Mouse (Mus musculus) liver, adult 2 months (tissue): ENCODE measurements at regions not wholly inside any gene's neighbourhood (a gene's known extent, or its start where the extent isn't known, plus 50 kb on each side); places are given as distances from the start of the nearest gene placed in this dataset.

ENCODE experiments used
- DNase-seq: peaks from one replicate; pipeline ENCODE4 v3.0.0-alpha.2; 2011; ENCODE audit warnings: low read depth, low spot score; ENCODE audit errors: extremely low read depth
- H3K27ac ChIP-seq: fragments of 200-500 bp; replicated peaks from 2 replicates; pipeline ENCODE4 v1.5.1; 2012; ENCODE audit warnings: low read depth, mild to moderate bottlenecking, control low read depth, inconsistent platforms, low read length; ENCODE audit not compliant: insufficient read depth
- H3K27me3 ChIP-seq: fragments of 200-500 bp; 2 replicates; pipeline ENCODE4 v1.6.1; 2012; ENCODE audit warnings: mild to moderate bottlenecking, moderate library complexity, low read length, inconsistent platforms; ENCODE audit not compliant: control insufficient read depth, insufficient read depth
- H3K36me3 ChIP-seq: fragments of 200-500 bp; 2 replicates; pipeline ENCODE4 v1.6.1; 2012; ENCODE audit warnings: low read length, inconsistent platforms; ENCODE audit not compliant: control insufficient read depth, insufficient read depth
- H3K4me1 ChIP-seq: fragments of 200-500 bp; 2 replicates; pipeline ENCODE4 v1.6.1; 2011; ENCODE audit warnings: low read length; ENCODE audit not compliant: control insufficient read depth, insufficient read depth
- H3K4me3 ChIP-seq: fragments of 200-500 bp; 2 replicates; pipeline ENCODE4 v1.5.1; 2011; ENCODE audit warnings: low read depth, mild to moderate bottlenecking, control low read depth, low read length, moderate library complexity; ENCODE audit not compliant: insufficient read depth
- H3K79me2 ChIP-seq: fragments of 200-500 bp; 2 replicates; pipeline ENCODE4 v1.6.1; 2012; ENCODE audit warnings: inconsistent platforms, mild to moderate bottlenecking, low read length, moderate library complexity; ENCODE audit not compliant: control insufficient read depth, insufficient read depth
- H3K9ac ChIP-seq: fragments of 200-500 bp; 2 replicates; pipeline ENCODE4 v1.6.1; 2012; ENCODE audit warnings: low read depth, mild to moderate bottlenecking, control low read depth, inconsistent platforms, low read length
- CTCF ChIP-seq: fragments of 200-500 bp; IDR thresholded peaks from 2 replicates; pipeline ENCODE4 v1.5.1; 2011; ENCODE audit warnings: low read depth, low read length, control low read depth
- POLR2A ChIP-seq: fragments of 200-500 bp; IDR thresholded peaks from 2 replicates; pipeline ENCODE4 v1.6.1; 2011; ENCODE audit warnings: low read length, control low read depth; ENCODE audit not compliant: insufficient read depth; ENCODE audit errors: extremely low read depth
- WGBS: fragments of 180-500 bp; shearing (Covaris S2); methylation state at CpG from one replicate; pipeline ENCODE4 v1.1.7; 2018; 5-methylcytosine and 5-hydroxymethylcytosine counted together

DNA sequence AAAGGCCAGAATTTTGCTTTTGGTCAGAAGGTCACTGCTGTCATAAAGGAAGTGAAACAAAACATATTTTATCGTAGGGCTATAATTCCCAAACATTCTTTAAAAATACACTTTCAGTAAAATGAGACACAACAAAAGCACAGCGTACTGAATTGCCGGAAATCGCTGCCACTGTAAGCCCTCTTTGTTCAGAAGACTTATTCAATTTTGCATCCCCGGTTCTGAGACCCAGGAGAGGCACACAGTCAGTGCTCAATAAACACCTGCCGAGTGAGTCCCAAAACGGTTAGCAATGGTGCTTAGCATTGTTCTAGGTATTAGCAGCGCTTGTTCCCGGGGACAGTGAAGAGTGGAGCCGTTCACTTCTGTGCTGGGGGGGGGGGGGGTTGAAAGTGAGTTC, 72.9 kb upstream of the Lmo2 start:
- Histone ChIP-seq H3K36me3 (no peaks in the 10 kb centered on the region), H3K27me3 (no peaks in the 10 kb centered on the region), H3K27ac (no peak overlapping the region), H3K4me3 (no peak overlapping the region), H3K79me2 (no peaks in the 10 kb centered on the region), H3K9ac (no peak overlapping the region), H3K4me1 (no peaks in the 10 kb centered on the region)
- 71% methylated on average over 10 of the region's 10 CpGs for WGBS
- TF ChIP-seq POLR2A (no peak), CTCF (no peak)
- no peak for DNase-seq

DNA sequence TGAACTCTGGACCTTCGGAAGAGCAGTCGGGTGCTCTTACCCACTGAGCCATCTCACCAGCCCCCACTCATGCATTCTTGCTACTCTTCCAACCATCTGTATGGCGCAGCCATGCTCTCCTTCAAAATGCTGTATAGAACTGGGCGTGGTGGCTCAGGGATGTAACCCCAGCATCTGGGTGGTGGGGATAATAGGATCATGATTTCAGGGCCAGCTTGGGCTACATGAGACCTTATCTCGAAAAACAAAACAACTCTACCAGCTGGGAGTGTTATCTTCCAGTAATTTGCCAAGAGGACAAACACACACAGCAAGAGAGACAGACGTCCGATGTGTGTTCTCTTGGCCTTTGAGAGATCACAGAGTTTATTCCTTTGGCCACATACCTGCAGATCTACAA, 69.8 kb upstream of the Lmo2 start:
- TF ChIP-seq POLR2A (no peak), CTCF (no peak)
- Histone ChIP-seq H3K9ac (no peak overlapping the region), H3K79me2 (no peaks in the 10 kb centered on the region), H3K27me3 (no peaks in the 10 kb centered on the region), H3K4me3 (no peak overlapping the region), H3K36me3 (no peaks in the 10 kb centered on the region), H3K27ac (no peak overlapping the region), H3K4me1 (no peaks in the 10 kb centered on the region)
- no peak for DNase-seq
- 88% methylated on average over 7 of the region's 7 CpGs for WGBS

DNA sequence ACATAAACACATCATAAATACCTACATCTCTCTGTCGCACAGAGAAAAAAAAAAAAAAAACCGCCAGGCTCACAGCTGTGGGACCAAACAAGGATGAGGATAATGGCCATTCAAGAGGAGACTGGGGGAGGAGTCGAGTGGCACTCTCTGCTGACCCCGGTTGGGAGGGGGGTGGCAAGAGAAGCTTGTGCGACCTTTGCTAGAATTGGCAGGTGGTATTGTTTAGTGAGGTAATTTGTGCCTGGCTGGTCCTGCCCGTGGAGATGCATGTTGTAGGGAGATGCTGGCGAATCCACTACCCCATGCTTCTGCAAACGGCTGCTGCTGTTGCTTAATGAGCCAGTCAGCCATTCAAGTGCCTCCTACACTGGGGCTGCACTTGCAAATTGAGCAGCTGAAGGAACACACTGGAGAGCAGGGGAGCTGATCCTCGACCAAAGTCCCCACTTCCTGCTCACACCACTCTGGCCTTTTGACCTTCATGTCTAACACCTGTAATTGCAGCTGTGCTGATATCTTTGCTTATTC, 66.5 kb upstream of the Lmo2 start:
- no peaks in the 10 kb centered on the region for H3K36me3 ChIP-seq
- 46% methylated on average over 9 of the region's 9 CpGs for WGBS
- TF ChIP-seq CTCF = no peak
- no peak for TF ChIP-seq POLR2A
- H3K9ac ChIP-seq = no peak overlapping the region
- H3K79me2 ChIP-seq = no peaks in the 10 kb centered on the region
- DNase-seq = no peak
- H3K4me3 ChIP-seq = no peak overlapping the region
- no peaks in the 10 kb centered on the region for H3K27me3 ChIP-seq
- H3K27ac ChIP-seq = no peak overlapping the region
- no peaks in the 10 kb centered on the region for H3K4me1 ChIP-seq

DNA sequence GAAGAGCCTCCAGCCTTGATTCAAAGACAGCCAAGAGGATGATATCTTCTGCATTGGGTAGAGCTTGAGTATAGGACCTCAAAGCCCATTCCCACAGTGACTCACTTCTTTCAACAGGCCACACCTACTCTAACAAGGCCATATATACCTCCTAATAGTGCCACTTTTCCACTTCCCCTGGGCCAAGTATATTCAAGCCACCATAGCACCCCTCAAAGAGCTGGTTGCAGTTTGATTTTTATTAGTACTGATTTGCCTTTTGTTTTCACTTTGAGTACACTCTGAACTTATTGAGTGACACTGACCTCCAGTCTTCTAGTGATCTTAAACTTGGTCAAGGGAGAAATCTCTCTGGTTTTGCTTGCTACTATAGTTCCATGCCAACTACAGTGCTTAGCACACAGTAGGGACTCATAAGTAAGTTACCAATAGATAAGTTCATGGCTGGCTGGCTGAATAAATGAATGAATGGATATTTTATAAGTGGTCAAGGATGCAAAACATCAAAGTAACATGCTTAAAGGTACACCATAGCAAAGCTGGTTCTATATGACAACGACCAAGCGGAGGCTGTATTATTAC, 64.5 kb upstream of the Lmo2 start:
- Histone ChIP-seq H3K4me1 (no peaks in the 10 kb centered on the region), H3K27ac (no peak overlapping the region), H3K36me3 (no peaks in the 10 kb centered on the region), H3K27me3 (no peaks in the 10 kb centered on the region), H3K79me2 (no peaks in the 10 kb centered on the region), H3K9ac (no peak overlapping the region), H3K4me3 (no peak overlapping the region)
- TF ChIP-seq POLR2A (no peak), CTCF (no peak)
- DNase-seq = no peak
- WGBS = 97% methylated on average over 2 of the region's 2 CpGs

DNA sequence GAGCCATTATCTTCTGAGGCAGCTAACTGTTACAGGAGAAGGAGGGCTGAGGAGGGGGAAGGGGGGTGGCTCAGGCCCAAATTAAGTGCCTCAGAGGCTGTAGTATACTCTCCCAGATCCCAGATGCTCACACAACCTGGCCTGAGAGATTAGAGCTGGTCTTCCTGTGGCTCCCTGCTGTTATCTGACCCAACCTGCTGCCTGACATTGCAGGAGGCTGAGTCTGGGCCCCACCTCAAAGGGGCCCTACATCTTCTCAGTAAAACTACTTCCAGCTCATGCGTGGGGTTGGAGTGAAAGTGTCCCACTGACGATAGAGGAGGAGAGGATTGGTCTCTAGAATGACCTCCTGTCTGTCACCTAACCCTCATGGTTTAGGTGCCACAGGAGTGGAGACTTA, 64.0 kb upstream of the Lmo2 start:
- H3K4me1 ChIP-seq = no peaks in the 10 kb centered on the region
- TF ChIP-seq POLR2A (no peak), CTCF (no peak)
- H3K9ac ChIP-seq = no peak overlapping the region
- H3K27me3 ChIP-seq = no peaks in the 10 kb centered on the region
- no peak for DNase-seq
- WGBS = 79% methylated on average over 2 of the region's 2 CpGs
- no peak overlapping the region for H3K27ac ChIP-seq
- no peaks in the 10 kb centered on the region for H3K79me2 ChIP-seq
- H3K4me3 ChIP-seq = no peak overlapping the region
- H3K36me3 ChIP-seq = no peaks in the 10 kb centered on the region

DNA sequence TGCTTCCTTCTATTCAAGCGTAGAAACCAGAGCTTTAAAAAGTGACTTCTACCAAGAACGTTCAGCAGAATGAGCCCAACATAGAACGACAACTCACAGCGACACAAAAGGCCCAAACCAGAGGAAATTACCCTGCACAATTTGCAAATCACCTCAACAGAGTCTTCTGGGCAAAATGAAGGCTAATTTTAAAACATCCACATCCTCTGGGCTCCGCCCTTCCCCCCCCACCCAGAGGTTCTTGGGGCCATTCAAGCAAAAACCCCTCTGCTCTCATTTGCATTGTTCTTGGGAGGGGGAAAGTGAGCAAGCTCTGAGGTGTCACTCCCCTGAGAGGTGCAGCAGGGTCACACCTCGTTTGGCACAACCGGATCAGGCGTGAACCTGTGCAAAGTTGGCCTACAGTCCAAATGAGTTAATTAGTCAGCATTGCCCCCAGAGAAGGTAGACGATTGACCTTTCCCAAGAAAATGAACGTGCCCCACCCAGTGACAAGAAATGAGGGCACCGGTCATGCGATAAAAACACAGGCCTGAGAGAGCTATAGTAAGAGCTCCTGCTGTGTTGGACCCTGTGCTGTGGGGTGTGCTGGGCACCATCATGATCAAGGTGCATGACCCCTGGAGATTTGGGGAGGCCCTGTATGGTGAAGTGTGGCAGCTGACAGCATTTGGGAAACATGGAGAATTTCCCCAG, 62.7 kb upstream of the Lmo2 start:
- Histone ChIP-seq H3K4me3 (no peak overlapping the region), H3K9ac (no peak overlapping the region), H3K27me3 (no peaks in the 10 kb centered on the region), H3K36me3 (no peaks in the 10 kb centered on the region), H3K27ac (no peak overlapping the region), H3K79me2 (no peaks in the 10 kb centered on the region), H3K4me1 (no peaks in the 10 kb centered on the region)
- WGBS = 90% methylated on average over 12 of the region's 12 CpGs
- no peak for DNase-seq
- TF ChIP-seq POLR2A = no peak
- TF ChIP-seq CTCF = no peak
